Mouse (Mus musculus) limb, embryonic 10.5 days (tissue): Measurements from ENCODE around the gene Sdc4. TPM values are rescaled to one million over a fixed set of nuclear protein-coding genes. Genes with fewer than 3 reads are reported as not detected.

Experiments
- DNase-seq: peaks from one replicate; pipeline ENCODE4 v3.0.0-alpha.2; 2017; ENCODE audit warnings: low spot score
- H3K27ac ChIP-seq: fragments of 300-500 bp; sonication (generic); 2 replicates; pipeline ENCODE4 v1.5.1; 2016; ENCODE audit warnings: mild to moderate bottlenecking
- H3K27me3 ChIP-seq: fragments of 300-500 bp; sonication (generic); 2 replicates; pipeline ENCODE4 v1.6.1; 2016; ENCODE audit warnings: low read depth, mild to moderate bottlenecking; ENCODE audit not compliant: poor library complexity, severe bottlenecking
- H3K36me3 ChIP-seq: fragments of 300-500 bp; sonication (generic); 2 replicates; pipeline ENCODE4 v1.6.1; 2016; ENCODE audit warnings: mild to moderate bottlenecking, moderate library complexity
- H3K4me1 ChIP-seq: fragments of 300-500 bp; sonication (generic); 2 replicates; pipeline ENCODE4 v1.6.1; 2016
- H3K4me3 ChIP-seq: fragments of 300-500 bp; sonication (generic); 2 replicates; pipeline ENCODE4 v1.5.1; 2016; ENCODE audit warnings: mild to moderate bottlenecking, moderate library complexity
- H3K9me3 ChIP-seq: fragments of 300-500 bp; sonication (generic); replicated peaks from 2 replicates; pipeline ENCODE4 v1.6.1; 2016; ENCODE audit warnings: mild to moderate bottlenecking
- WGBS: fragments of 180-500 bp; shearing (Covaris S2); methylation state at CpG from one replicate; pipeline ENCODE4 v1.1.7; 2016; 5-methylcytosine and 5-hydroxymethylcytosine counted together
- polyA plus RNA-seq: library from polyadenylated mRNA; unstranded; fragments of >200 nt; fragmentation: Nextera tagmentation; extraction: Ambion mirVana; gene quantifications from 2 replicates; pipeline ENCODE4 v1.2.1, GENCODE M21; 2016

The Sdc4 gene
- polyA plus RNA-seq, 1 experiment from 2014 or later: 24.2 TPM

DNA sequence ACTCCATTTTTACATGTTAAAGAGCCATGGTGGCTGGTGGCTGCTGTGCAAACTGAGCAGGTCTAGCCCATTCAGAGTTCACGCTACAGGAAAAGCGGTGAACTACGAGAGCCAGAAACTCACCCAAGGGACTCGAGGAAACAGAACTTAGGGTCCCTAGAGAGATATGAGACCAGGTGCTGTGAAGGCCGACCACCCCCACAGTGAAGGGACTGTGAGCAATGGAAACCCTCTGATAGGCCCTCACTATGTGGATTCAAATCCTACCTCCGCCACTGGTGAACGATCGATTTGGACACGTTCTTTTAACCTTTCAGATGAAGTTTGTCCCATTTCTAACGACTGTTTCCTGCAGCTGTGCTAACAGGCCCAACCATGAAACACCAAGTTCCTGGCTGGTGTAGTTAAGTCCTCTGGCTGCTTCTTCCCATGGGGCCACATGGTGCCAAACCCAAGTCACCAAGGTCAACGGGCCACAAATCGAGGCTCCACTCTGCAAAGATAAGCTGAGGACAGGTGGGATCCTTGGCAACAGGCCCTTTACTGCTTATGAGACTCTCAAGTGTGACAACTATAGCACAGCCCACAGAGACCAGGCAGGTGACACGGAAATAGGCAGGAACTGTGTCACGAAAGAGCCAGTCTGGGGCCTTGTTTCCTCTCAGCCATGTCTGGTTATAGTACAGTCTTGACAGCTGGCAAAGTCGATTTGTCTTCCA is 20.9 kb downstream of the Sdc4 start:
- DNase-seq: no peak
- WGBS: 92% methylated on average over 15 of the region's 15 CpGs
- Histone ChIP-seq H3K4me3 (no peak overlapping the region), H3K9me3 (no peaks in the 10 kb centered on the region), H3K27ac (no peak overlapping the region), H3K27me3 (peaks cover 2% of the 10 kb centered on the region; the same call in 1 of the 2 replicates), H3K36me3 (peaks cover 14% of the 10 kb centered on the region), H3K4me1 (peaks cover 30% of the 10 kb centered on the region)

DNA sequence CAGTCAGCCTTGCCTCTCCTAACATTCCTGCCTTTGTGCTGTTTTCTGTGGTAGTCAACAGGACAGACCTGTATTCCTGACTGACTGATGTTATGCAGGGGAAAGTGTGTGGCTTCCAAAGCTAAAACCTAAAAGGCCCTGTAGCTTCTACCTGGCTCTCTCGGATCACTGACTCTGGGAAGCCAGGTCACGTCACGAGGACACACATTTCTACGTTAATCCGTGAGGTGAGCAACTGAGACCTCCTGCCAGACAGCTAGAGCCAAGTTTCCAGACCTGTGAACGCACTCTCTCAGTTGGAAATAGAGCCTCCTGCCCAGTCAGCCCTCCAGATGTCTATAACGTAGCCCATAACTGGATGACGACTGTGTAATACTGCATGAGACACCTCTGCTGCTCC is 21.7 kb downstream of the Sdc4 start:
- Histone ChIP-seq H3K4me3 (no peak overlapping the region), H3K27me3 (no peaks in the 10 kb centered on the region), H3K9me3 (no peaks in the 10 kb centered on the region), H3K27ac (no peak overlapping the region), H3K4me1 (peaks cover 30% of the 10 kb centered on the region), H3K36me3 (peaks cover 11% of the 10 kb centered on the region)
- no peak for DNase-seq
- WGBS: 85% methylated on average over 8 of the region's 8 CpGs

DNA sequence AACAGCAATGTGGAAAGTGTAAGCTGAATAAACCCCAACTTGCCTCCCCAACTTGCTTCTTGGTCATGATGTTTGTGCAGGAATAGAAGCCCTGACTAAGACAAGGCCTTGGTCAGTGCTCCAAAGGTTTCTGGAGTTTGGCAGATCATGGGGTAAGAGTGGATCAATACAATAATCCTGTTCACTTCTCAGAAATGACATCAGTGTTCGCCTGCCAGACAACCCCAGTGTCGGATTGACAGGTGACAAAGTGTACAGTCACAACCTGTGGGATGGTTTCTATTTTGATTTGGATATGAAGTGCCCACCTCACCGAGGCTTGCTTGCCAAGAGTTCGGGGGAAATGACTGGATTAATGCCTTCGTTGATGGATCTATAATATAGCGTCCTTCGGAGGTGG is 22.4 kb downstream of the Sdc4 start:
- peaks cover 11% of the 10 kb centered on the region for H3K36me3 ChIP-seq
- H3K9me3 ChIP-seq: no peaks in the 10 kb centered on the region
- H3K27ac ChIP-seq: no peak overlapping the region
- H3K27me3 ChIP-seq: no peaks in the 10 kb centered on the region
- WGBS: 90% methylated on average over 7 of the region's 7 CpGs
- H3K4me1 ChIP-seq: peaks cover 30% of the 10 kb centered on the region
- no peak overlapping the region for H3K4me3 ChIP-seq
- DNase-seq: no peak

DNA sequence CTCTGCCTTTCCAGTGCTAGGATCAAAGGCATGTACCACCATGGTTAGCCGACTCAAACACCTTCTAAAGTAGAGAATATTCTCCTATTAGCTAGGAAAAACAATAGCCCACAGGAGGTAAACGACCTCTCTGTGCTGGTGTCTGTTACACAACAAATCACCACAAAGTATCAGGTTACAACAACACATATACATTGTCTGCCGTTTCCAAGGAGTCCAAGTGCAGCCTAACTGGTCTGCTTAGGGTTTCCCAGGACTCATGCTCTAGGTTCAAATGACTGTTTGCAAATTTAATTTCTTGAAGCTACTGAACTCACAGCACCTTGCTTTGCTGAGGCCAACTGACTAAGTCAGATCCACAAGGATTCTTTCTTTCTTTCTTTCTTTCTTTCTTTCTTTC is 24.2 kb downstream of the Sdc4 start:
- WGBS: 4% methylated on average over 3 of the region's 3 CpGs
- no peak for DNase-seq
- peaks cover 11% of the 10 kb centered on the region for H3K36me3 ChIP-seq
- H3K4me3 ChIP-seq: no peak overlapping the region
- H3K27ac ChIP-seq: peak overlapping the region; percentile 50; the same call in 1 of the 2 replicates
- H3K4me1 ChIP-seq: peaks cover 23% of the 10 kb centered on the region
- peaks cover 15% of the 10 kb centered on the region for H3K27me3 ChIP-seq
- no peaks in the 10 kb centered on the region for H3K9me3 ChIP-seq

DNA sequence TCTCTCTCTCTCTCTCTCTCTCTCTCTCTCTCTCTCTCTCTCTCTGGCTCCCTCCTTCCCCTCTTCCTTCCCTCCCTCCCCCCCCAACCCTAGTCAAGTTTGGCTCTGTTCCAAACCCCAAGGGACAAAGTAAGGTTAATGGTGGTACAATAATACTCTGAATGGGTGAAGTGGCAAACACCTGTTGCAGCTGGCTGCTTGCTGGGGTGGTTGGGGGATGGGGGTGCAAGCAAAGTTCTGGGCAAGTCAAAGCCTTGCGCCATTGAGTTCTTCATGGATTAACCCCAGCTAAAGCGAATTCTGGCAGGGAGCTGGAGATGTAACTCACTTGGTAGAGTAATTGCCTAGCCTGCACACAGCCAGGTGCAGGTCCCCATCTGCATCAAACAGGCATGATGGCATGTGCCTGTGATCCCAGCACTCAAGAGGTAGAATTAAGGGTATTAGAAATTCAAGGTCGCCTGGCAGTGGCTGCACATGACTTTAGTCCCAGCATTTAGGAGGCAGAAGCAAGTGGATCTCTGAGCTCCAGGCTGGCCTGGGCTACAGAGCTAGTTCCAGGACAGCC is 25.3 kb downstream of the Sdc4 start:
- peaks cover 26% of the 10 kb centered on the region for H3K27me3 ChIP-seq
- 33% methylated on average over 3 of the region's 3 CpGs for WGBS

DNA sequence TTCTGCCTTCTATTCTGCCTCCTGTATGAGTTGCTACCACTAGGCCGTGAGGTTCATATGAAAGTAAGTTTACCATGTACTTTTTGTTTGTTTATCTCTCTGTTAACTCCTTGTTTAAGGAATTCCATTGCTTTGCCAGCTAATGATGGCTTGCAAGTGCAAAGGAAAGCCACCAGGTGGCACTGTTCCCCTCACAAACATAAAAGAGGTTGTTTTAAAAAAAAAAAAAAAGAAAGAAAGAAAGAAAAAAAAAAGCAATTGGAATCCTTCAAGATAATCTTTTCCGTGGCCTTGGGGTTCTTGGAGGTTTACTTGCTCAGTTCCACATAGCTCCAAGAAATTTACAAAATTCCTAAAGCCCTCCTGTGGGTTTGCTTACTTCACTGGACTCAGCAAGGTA is 26.5 kb downstream of the Sdc4 start:
- H3K27ac ChIP-seq: no peak overlapping the region
- peaks cover 38% of the 10 kb centered on the region for H3K27me3 ChIP-seq
- no peak overlapping the region for H3K4me3 ChIP-seq
- H3K9me3 ChIP-seq: no peaks in the 10 kb centered on the region
- WGBS: 2% methylated on average over 2 of the region's 2 CpGs
- H3K4me1 ChIP-seq: peaks cover 31% of the 10 kb centered on the region
- peak; percentile 52 for DNase-seq
- no peaks in the 10 kb centered on the region for H3K36me3 ChIP-seq

More for the DNA sequence above, 25.3 kb downstream of the Sdc4 start:
- Histone ChIP-seq H3K4me3 (no peak overlapping the region), H3K27ac (0 out of 2 replicates have a peak overlapping the region, but pooled peaks have one; percentile 50), H3K36me3 (peaks cover 1% of the 10 kb centered on the region; the same call in 1 of the 2 replicates), H3K4me1 (peaks cover 31% of the 10 kb centered on the region), H3K9me3 (no peaks in the 10 kb centered on the region)
- DNase-seq: no peak

DNA sequence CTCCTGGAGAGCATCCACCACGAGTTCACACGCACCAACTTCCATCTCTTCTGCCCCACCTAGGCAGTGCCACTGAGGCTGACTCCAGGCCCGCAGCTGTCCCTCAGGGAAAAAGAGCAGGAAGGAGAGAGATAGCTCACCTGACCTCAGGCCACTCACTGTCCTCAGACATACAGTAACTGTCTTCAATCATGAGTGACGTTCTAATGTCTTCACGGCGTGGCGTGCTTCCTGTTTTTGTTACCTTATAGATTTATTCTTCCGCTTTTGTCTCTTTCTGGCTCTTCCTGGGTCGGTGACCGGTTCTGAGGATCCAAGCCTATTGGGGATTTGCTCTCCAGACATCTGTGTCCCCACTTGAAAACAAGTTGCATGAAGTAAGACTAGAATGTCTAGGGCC is 29.1 kb downstream of the Sdc4 start:
- WGBS: 75% methylated on average over 10 of the region's 10 CpGs
- no peak for DNase-seq
- peaks cover 55% of the 10 kb centered on the region for H3K27me3 ChIP-seq

DNA sequence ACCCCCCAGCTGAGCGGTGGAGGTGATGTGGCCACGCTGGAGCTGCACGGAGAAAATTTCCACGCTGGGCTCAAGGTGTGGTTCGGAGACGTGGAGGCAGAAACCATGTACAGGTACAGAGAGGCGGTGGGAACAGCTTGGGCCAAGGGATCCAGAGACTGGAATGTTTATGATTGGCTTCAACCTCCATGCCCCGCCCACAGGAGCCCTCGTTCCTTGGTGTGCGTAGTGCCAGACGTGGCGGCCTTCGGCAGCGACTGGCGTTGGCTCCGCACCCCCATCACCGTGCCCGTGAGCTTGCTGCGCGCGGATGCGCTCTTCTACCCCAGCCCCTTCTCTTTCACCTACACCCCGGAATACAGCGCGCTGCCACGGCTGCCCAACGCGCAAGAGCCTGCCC is 29.5 kb downstream of the Sdc4 start:
- peaks cover 59% of the 10 kb centered on the region for H3K27me3 ChIP-seq
- no peaks in the 10 kb centered on the region for H3K9me3 ChIP-seq
- WGBS: 28% methylated on average over 28 of the region's 28 CpGs
- H3K4me3 ChIP-seq: peak overlapping the region; percentile 29
- H3K27ac ChIP-seq: no peak overlapping the region; the same call in 1 of the 2 replicates
- peaks cover 20% of the 10 kb centered on the region for H3K4me1 ChIP-seq
- no peaks in the 10 kb centered on the region for H3K36me3 ChIP-seq
- no peak for DNase-seq

More for the DNA sequence above, 29.1 kb downstream of the Sdc4 start:
- Histone ChIP-seq H3K4me3 (peak overlapping the region; percentile 29), H3K36me3 (no peaks in the 10 kb centered on the region), H3K27ac (no peak overlapping the region; the same call in 1 of the 2 replicates), H3K9me3 (no peaks in the 10 kb centered on the region), H3K4me1 (peaks cover 24% of the 10 kb centered on the region)

DNA sequence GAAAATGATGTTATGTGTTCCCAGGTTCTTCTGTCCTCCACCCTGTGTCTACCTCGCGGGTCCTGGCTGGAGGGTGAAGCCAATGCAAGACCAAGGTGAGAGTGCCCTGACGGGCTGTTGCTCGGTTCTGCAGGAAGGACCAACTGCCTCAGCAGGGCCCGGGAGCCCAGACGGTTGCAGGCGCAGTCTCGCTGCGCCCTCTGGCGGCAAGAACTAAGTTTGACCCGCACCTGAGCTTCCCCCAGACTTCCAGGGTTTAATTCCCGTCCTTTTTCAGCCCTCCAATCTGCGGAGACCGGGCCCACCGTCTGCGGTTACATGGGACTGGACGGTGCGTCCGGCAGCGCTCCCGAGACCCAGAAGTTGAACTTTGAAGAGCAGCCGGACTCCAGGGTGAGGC is 36.0 kb downstream of the Sdc4 start:
- Histone ChIP-seq H3K27me3 (peaks cover 91% of the 10 kb centered on the region), H3K4me1 (peaks cover 35% of the 10 kb centered on the region), H3K27ac (no peak overlapping the region), H3K4me3 (no peak overlapping the region; the same call in 1 of the 2 replicates), H3K36me3 (no peaks in the 10 kb centered on the region), H3K9me3 (no peaks in the 10 kb centered on the region)
- peak; percentile 90 for DNase-seq
- WGBS: 1% methylated on average over 22 of the region's 22 CpGs

DNA sequence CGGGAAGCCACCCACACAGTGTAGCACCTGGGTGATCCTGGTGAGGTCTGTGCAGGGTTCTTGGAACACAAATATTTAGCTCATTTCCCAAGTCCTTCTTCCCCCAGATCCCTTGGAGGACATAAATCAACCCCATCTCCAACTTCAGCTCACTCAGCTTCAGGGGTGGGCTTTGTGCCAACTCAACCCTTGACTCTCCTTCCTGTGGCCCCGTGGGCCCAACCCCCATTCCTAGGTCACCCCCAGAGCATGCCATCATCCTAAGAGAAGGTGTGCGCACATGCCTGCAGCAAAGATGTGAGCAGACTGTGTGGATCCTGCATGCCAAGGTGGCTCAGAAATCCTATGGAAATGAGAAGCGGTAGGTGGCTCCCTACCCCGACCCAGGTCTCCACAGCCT is 38.2 kb downstream of the Sdc4 start:
- Histone ChIP-seq H3K9me3 (no peaks in the 10 kb centered on the region), H3K4me3 (no peak overlapping the region), H3K4me1 (peaks cover 40% of the 10 kb centered on the region), H3K27me3 (peaks cover 100% of the 10 kb centered on the region), H3K27ac (no peak overlapping the region), H3K36me3 (no peaks in the 10 kb centered on the region)
- WGBS: 33% methylated on average over 5 of the region's 5 CpGs
- DNase-seq: no peak

DNA sequence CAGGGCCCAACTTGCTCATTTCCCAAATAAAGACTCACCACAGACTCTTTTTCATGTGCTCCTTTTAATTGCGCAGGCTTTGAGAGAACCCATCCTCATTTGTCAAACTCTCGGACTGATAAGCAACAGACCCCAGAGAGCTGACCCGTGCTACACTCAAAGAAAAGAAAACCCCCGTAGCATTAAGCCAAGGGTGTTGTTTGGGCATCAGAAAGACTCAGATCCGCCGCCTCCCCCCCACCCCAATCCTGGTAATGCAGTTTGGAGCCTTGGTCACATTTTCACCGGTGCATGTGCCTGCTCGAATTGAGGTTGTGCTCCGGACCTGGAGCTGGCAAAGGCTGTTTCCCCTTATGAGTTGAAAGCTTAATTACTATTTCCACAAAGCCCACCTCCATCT is 38.6 kb downstream of the Sdc4 start, which contains the start of gene Matn4:
Matn4 (minus strand) TSS at position 101 of the 400 bp plus-strand sequence.
- peak within 1 kb of the TSS; percentile 9; the same call in 1 of the 2 replicates for H3K27ac ChIP-seq
- DNase-seq: no peak
- peak within 1 kb of the TSS; percentile 49 for H3K4me3 ChIP-seq
- WGBS: 4% methylated on average over 9 of the region's 9 CpGs
- H3K36me3 ChIP-seq: no peaks in the 10 kb centered on the region
- H3K27me3 ChIP-seq: peaks cover 100% of the 10 kb centered on the region
- H3K9me3 ChIP-seq: no peaks in the 10 kb centered on the region
- peaks cover 44% of the 10 kb centered on the region for H3K4me1 ChIP-seq

DNA sequence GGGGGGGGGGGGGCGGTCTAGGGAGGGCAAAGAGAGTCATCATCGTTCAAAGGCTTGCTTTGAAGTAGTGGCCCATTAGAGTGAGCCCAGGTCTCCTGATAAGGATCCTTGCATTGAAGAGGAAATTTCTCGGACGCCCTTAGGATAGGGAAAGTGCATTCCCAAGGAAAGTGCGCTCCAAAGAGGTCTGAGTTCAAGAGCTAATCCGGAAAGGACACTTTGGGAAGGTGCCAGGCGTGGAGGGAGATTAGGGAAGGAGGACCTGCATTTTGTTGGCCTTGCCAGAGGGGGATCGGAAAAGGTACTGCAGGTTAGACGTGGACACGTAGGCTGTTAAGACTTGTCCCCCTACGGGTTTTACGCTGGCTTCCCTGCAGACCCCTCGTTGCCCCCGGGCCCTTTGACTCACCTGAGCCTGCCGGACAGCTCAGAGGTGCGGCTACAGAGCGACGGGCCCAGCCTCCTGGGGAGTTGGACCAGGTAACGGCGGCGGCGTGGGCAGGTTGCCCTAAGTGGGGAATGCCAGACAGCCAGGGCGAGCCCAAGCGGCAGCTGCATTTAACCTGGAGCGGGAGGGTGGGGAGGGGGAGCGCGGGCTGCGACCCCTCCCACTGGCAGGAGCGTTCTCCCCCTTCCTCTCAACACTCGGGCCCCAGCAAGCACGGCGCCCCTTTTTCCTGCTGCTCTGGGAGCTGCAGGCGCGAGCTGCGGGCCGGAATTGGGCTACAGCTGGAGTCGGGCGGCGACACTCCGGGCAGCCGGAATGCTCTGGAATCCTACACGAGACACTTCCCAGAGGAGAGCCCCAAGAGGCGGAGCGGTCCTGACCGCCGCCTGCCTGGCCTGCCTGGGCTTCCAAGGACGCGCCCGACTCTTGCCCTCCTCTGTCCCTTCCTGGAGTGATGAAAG is 39.4 kb downstream of the Sdc4 start:
- Histone ChIP-seq H3K27me3 (peaks cover 100% of the 10 kb centered on the region), H3K27ac (peak overlapping the region; percentile 9; the same call in 1 of the 2 replicates), H3K9me3 (no peaks in the 10 kb centered on the region), H3K4me3 (peak overlapping the region; percentile 49), H3K36me3 (no peaks in the 10 kb centered on the region), H3K4me1 (peaks cover 44% of the 10 kb centered on the region)
- WGBS: under 1% methylated on average over 48 of the region's 49 CpGs
- peak; percentile 70 for DNase-seq
